Mouse (Mus musculus) lung, postnatal 10 days (tissue): ENCODE measurements around the gene Gna14.

Experiments
- DNase-seq: peaks from one replicate; pipeline ENCODE4 v3.0.0; 2021

The Gna14 gene

GRCm38 (mm10) chr19:16457127-16457526 is 21.6 kb downstream of the Gna14 start:
- DNase-seq = no peak

GRCm38 (mm10) chr19:16459317-16459716 is 23.8 kb downstream of the Gna14 start:
- no peak for DNase-seq

- no peak for DNase-seq
Measured at GRCm38 (mm10) chr19:16460292-16460691, 24.7 kb downstream of the Gna14 start.

- no peak for DNase-seq
Measured at GRCm38 (mm10) chr19:16460831-16461230, 25.3 kb downstream of the Gna14 start.

- DNase-seq = peak; percentile 67
Measured at GRCm38 (mm10) chr19:16462461-16462860, 26.9 kb downstream of the Gna14 start.

GRCm38 (mm10) chr19:16464730-16465129 is 29.2 kb downstream of the Gna14 start:
- DNase-seq = peak; percentile 73

GRCm38 (mm10) chr19:16468756-16469374 is 33.3 kb downstream of the Gna14 start:
- peak; percentile 6 for DNase-seq

GRCm38 (mm10) chr19:16472655-16473054 is 37.1 kb downstream of the Gna14 start:
- DNase-seq = no peak

- no peak for DNase-seq
Measured at GRCm38 (mm10) chr19:16477314-16477946, 41.9 kb downstream of the Gna14 start.

GRCm38 (mm10) chr19:16478186-16478607 is 42.6 kb downstream of the Gna14 start:
- peak; percentile 81 for DNase-seq

- DNase-seq = no peak
Measured at GRCm38 (mm10) chr19:16482047-16482446, 46.5 kb downstream of the Gna14 start.

- DNase-seq = no peak
Measured at GRCm38 (mm10) chr19:16484237-16484636, 48.7 kb downstream of the Gna14 start.

- DNase-seq = no peak
Measured at GRCm38 (mm10) chr19:16484671-16485070, 49.1 kb downstream of the Gna14 start.

GRCm38 (mm10) chr19:16490756-16491155 is 55.2 kb downstream of the Gna14 start:
- DNase-seq = no peak

GRCm38 (mm10) chr19:16491497-16491896 is 55.9 kb downstream of the Gna14 start:
- DNase-seq = no peak

GRCm38 (mm10) chr19:16492453-16492852 is 56.9 kb downstream of the Gna14 start:
- DNase-seq = no peak

- DNase-seq = no peak
Measured at GRCm38 (mm10) chr19:16494816-16495516, 59.4 kb downstream of the Gna14 start.

GRCm38 (mm10) chr19:16496016-16496415 is 60.5 kb downstream of the Gna14 start:
- DNase-seq = peak; percentile 33

- no peak for DNase-seq
Measured at GRCm38 (mm10) chr19:16502054-16502453, 66.5 kb downstream of the Gna14 start.

- DNase-seq = no peak
Measured at GRCm38 (mm10) chr19:16506711-16507364, 71.3 kb downstream of the Gna14 start.

GRCm38 (mm10) chr19:16510343-16511080 is 75.0 kb downstream of the Gna14 start:
- DNase-seq = no peak

GRCm38 (mm10) chr19:16511081-16511420 is 75.5 kb downstream of the Gna14 start:
- DNase-seq = peak; percentile 6

GRCm38 (mm10) chr19:16514201-16514600 is 78.6 kb downstream of the Gna14 start:
- DNase-seq = no peak
